Mouse (Mus musculus) spleen, postnatal 10 days (tissue): ENCODE measurements around the gene B3galnt1.

ENCODE experiments used
- DNase-seq, 2 experiments: peaks; one replicate each; pipeline ENCODE4 v3.0.0; 2021 to 2022; ENCODE audit warnings: low spot score in 2 of 2

B3galnt1 gene

GRCm38 (mm10) chr3:69563406-69563805, 35.4 kb downstream of the B3galnt1 start:
- no peak for DNase-seq

DNA sequence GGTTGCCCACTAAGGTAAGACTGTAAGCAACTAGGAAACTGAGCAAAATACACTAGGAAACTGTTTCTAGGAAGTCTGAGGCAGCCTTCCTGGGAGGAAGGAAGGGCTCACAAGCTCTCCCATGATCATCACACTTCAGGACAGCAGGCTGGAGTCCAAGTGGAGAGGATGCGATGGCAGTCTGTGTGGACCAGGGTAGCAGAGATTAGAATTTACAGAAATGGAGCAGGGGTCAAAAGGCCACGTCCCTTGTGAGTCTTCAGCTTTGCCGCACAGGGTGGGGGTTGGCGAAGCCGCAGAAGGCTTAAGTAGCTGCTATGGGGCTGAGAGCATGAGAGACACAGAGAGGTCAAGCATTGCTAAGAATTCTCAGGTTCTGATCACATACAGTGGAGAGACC, 37.1 kb downstream of the B3galnt1 start:
- DNase-seq, result no peak

DNA sequence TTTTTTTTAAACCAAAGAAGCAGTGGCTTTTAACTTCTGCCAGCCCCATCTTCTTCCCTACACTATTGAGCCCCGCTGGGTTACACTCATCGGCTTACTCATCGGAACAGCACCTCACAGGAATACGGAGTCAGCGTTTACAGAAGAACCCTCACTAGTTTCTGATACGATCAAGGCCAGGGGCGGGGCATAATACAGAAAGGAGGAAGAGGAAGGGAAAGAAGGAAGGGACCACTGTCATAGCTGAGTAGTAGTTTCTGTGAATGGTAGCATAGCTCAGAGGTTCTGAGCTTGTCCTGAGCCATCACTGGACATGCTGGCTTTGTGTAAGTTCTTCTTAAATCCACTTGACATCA, 38.8 kb downstream of the B3galnt1 start:
- DNase-seq, result no peak

- DNase-seq, result no peak
Measured at GRCm38 (mm10) chr3:69559316-69559974, 39.3 kb downstream of the B3galnt1 start.

DNA sequence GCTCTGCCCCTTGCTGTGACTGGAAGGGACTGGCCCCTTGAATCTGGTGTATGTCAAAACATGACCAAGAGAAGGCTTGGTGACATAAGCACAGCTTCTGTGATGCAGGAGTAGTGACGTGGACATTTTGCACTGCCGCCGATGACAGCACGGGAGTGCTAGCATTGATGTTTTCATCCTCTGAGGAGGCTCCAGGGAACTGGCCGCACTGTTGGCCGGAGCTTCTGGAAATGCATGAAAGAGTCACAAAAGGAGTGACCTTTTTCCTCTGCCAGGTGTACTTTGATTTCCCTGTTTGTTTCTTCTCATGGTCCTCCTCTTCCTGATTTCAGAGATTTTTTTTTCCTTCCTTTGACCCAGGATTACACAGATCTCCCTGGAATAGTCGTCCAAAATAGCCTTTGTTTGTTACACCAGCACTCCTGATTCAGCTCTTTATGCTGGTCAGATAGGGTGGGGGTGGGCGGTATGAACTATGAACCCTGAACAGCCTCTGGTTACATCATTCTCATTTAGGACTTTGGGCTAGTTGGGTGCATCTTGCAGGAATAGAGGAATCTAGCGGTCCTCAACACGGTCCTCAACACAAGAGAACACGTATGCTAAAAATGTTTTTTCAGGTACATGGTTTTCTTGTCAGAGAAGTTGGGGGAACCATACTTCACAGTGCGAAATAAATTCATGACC, 42.5 kb downstream of the B3galnt1 start:
- DNase-seq, result no peak

DNA sequence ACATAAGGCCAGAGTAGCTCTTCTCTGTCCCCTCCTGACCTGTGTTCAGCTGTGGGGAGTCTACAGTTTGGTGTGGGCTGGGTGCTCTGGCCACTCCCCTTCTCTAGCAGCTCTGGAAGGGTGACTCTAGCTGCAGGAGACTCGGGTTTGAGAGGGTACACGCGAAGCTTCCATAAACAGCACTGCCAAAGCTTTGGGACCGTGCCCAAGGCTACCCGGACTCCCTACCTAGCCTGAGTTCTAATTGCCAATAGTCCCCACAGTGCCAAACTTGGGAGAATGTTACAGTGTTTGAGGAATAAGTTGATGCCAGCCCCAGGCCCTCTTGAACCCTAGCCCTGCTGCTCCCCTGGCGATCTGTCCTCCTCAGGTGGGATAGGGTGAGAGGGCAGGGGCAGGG, 43.2 kb downstream of the B3galnt1 start:
- DNase-seq, result no peak

- no peak for DNase-seq
Measured at GRCm38 (mm10) chr3:69549602-69550001, 49.2 kb downstream of the B3galnt1 start.

DNA sequence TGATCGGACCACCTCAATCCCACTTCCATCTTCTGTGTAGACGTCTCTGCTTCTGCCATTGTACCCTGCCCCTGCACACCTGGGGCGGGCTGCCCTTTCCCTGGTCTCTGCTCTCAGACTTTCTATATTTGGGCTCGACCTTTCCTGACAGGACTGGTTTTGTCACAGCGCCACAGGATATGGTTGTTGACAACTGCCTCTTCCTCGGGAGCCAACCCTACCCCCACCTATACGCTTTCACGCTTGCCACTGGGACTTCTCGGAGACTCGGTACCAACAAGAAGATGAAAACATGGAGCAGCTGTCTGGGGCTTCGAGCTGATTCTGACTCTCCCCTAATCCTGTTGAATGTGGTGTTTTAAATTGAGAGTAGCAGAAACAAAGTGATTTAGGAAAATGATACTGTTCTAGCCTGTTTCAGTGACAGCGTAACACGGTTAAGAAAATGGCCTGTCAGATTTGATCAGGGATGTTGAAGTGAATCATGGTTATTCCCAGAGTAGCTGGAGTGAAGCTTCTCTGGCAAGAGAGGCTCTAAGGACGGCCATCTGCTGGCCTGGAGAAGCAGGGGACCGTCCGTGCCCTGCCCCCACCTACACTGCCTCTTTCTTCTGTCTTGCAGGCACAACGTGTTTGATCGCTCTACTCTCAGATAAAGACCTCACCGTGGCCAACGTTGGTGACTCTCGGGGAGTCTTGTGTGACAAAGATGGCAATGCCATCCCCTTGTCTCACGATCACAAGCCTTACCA, 49.9 kb downstream of the B3galnt1 start:
- no peak for DNase-seq

DNA sequence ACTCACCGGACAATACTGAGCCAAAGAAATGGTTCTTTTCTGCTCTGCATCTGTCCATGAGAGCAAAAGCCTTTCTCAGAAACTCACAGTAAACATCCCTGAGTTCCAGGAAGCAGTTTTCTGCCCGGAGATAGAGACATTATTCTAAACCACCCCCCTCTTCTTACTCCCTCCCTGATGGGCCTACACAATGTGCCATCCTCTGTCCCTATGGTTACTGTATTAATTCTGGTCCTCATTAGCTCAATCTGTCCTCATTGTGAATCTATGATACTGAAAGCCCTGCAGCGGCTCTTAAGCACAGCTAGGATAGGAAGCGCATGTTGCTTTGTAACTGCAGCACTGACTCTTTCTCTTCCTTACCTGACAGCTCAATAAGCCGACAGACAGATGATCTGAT, 53.7 kb downstream of the B3galnt1 start:
- DNase-seq, result no peak

- DNase-seq, result no peak
Measured at GRCm38 (mm10) chr3:69543730-69544129, 55.0 kb downstream of the B3galnt1 start.

DNA sequence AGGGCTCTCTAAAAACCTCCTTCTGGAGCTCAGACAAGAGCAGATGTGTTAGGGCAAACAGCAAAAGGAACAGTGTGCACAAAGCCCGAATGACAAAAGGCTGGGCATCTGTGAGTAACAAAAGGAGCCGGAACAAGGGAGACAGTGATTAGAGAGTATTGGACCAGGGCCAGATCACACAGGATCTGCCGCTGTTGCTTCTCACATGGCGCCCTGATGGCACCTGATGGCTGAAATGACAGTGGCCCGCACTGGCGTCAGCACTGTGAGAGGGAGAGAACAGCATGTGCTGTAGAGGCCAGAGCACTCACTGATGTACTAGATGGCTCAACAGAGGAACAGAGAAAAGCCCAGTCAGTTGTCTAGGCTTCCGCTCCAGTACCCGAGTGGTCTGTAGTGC, 55.8 kb downstream of the B3galnt1 start:
- DNase-seq, result no peak

DNA sequence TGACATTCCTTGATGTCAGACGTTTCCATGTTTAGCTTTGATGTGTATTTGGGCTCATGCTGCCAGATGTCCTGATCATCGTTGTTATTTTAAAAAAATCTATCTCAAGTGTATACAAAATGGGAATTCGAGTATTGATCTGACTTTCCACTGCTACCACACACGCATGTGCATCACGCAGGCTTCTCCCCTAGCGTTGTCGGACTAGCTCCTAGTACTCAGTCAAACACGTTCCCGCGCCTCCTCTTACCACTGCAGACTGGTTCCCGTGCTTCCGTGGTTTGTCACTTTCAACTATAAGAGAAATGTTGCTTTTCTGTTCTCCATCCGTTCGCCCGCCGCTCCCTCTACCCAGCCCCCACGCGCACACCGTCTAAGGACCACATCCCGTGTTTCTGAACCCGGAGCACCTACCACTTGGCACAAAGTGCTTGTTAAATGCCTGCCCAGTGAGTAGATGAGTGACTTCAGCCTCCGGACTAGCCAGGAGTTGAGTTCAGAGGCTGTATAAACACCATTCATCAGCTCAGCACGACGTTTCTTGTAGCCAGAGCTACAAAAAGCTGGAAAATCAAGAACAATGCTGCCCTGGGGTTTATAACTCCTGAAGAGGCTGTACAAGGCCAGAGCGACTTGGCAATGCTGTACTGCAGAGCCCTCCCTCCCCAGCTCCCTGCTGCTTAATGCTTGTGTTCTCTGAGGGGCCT, 62.7 kb downstream of the B3galnt1 start:
- no peak for DNase-seq

- no peak for DNase-seq
Measured at GRCm38 (mm10) chr3:69535486-69535885, 63.3 kb downstream of the B3galnt1 start.

GRCm38 (mm10) chr3:69532687-69533086, 66.1 kb downstream of the B3galnt1 start:
- no peak for DNase-seq

DNA sequence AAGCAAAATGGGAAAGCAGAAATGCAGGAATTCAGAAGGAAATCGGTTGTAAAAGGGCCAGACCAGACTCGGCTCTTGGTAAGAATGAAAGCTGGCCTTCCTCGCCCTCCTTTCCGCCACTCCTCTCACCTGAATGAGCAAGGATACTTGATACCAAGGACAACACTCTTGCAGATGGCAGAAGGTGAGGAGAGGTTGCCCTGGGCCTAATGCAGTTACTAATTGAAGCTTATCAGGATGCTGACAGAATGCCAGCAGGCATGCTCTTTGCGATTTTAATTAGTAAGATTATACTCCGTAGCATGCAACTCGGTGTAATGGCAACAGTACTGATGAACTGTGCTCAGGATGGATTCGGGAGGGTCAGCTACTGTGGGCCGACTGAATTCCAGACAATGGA, 67.2 kb downstream of the B3galnt1 start:
- DNase-seq, result no peak

DNA sequence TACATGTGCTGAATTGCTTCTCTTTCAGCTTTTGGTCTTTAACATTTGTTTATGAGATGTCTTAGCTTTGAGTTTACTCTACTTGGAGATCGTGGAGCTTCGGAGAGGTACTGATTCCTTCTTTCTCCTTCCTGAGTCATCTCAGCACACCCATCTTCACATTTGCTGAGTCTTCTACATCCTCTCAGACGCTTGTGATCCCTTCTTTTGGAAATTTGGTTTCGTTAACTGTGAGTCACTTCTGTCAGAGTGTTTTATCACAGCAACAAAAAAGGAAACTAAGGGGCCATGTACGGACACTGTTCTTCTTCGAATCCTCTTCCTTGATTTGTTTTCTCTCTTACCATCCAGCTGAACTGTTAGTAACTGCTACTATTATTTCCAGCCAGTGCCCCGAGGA, 69.2 kb downstream of the B3galnt1 start:
- DNase-seq, result no peak

DNA sequence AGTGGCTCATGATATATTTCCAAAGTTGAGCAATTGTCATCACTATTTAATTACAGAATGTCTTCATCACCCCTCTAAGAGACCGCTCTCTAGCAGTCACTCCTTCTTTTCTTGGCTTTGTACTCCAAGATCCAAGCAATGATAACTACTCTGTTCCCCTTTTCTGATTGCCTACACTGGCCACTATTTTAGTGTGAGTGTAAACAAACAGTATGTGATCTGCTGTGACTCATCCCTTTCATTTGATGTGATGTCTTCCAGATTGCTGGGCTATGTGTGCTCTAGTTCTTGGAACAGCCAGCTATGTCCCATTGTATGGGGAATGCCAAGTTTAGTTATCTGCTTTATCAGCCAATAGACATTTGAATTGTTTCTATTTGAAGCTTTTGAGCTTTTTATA, 71.4 kb downstream of the B3galnt1 start:
- DNase-seq, result no peak

DNA sequence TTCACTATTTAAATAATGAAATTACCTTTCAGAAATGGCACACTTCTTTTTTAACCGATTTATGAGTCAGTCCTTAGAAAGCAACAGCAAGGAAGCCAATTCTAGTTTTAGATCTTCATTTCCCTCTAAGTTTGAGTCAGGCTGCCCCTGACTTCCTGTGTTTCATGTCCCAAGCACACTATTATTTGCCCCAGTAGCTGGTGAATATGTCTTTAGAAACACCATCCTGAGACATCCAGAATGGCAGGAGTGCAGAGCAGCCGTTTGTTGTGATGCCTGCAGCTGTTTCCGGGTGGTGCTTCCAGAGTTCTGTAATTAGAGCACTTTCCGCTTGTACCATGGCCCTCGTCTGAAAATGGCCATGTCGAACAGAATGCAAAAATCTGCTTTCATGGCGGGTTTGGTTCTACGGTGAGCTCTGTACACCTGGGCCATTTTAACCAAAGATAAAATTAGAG, 73.7 kb downstream of the B3galnt1 start:
- no peak for DNase-seq

- DNase-seq, result no peak
Measured at GRCm38 (mm10) chr3:69524356-69525071, 74.2 kb downstream of the B3galnt1 start.
